Mouse (Mus musculus) thymus, postnatal 4 days (tissue): ENCODE data around the gene Gigyf1.

Experiments
- DNase-seq: peaks from one replicate; pipeline ENCODE4 v3.0.0; 2021

The Gigyf1 gene

GRCm38 (mm10) chr5:137514811-137515210 is 3.5 kb upstream of the Gigyf1 start:
- DNase-seq: peak; percentile 6

GRCm38 (mm10) chr5:137519691-137520550 is 1.6 kb downstream of the Gigyf1 start:
- peak; percentile 5 for DNase-seq

GRCm38 (mm10) chr5:137521861-137522260 is 3.5 kb downstream of the Gigyf1 start:
- no peak for DNase-seq

- DNase-seq: no peak
Measured at GRCm38 (mm10) chr5:137522711-137523110, 4.4 kb downstream of the Gigyf1 start.

GRCm38 (mm10) chr5:137523396-137524250 is 5.3 kb downstream of the Gigyf1 start:
- no peak for DNase-seq

- DNase-seq: no peak
Measured at GRCm38 (mm10) chr5:137524251-137524515, 5.8 kb downstream of the Gigyf1 start.

GRCm38 (mm10) chr5:137524671-137525070 is 6.3 kb downstream of the Gigyf1 start:
- no peak for DNase-seq

- DNase-seq: no peak
Measured at GRCm38 (mm10) chr5:137525511-137525910, 7.2 kb downstream of the Gigyf1 start.

GRCm38 (mm10) chr5:137526192-137526936 is 8.0 kb downstream of the Gigyf1 start:
- peak; percentile 68 for DNase-seq

- no peak for DNase-seq
Measured at GRCm38 (mm10) chr5:137527413-137527812, 9.1 kb downstream of the Gigyf1 start.

GRCm38 (mm10) chr5:137528247-137528968 is 10.1 kb downstream of the Gigyf1 start:
- DNase-seq: no peak

GRCm38 (mm10) chr5:137529221-137529995 is 11.1 kb downstream of the Gigyf1 start:
- DNase-seq: no peak

- DNase-seq: no peak
Measured at GRCm38 (mm10) chr5:137530075-137530474, 11.7 kb downstream of the Gigyf1 start.

GRCm38 (mm10) chr5:137530588-137531413 is 12.5 kb downstream of the Gigyf1 start:
- DNase-seq: peak; percentile 53

GRCm38 (mm10) chr5:137531414-137532130 is 13.2 kb downstream of the Gigyf1 start:
- DNase-seq: peak; percentile 82

GRCm38 (mm10) chr5:137532131-137532807 is 13.9 kb downstream of the Gigyf1 start:
- DNase-seq: peak; percentile 53

GRCm38 (mm10) chr5:137532808-137533116 is 14.4 kb downstream of the Gigyf1 start:
- no peak for DNase-seq

GRCm38 (mm10) chr5:137533117-137533827 is 14.9 kb downstream of the Gigyf1 start, which contains the start of the genes Epo and Gnb2:
TSS of gene Epo (minus strand) at chr5:137533242.
TSS of gene Gnb2 (minus strand) at chr5:137533510.
- DNase-seq: peak; percentile 99

GRCm38 (mm10) chr5:137534762-137535161 is 16.4 kb downstream of the Gigyf1 start:
- DNase-seq: no peak
